Mouse (Mus musculus) myocyte (in vitro differentiated cells): ENCODE measurements around the gene Ccl17.

ENCODE experiments used
- CEBPB ChIP-seq: IDR thresholded peaks from 2 replicates; pipeline ENCODE4 v1.6.1; 2011; ENCODE audit warnings: mild to moderate bottlenecking, moderate library complexity; ENCODE audit not compliant: poor library complexity, insufficient read depth, severe bottlenecking
- E2F4 ChIP-seq: IDR thresholded peaks from one replicate; pipeline ENCODE4 v1.6.1; 2011; ENCODE audit warnings: mild to moderate bottlenecking, control low read depth, moderate library complexity; ENCODE audit not compliant: insufficient read depth
- MAX ChIP-seq: IDR thresholded peaks from one replicate; pipeline ENCODE4 v1.6.1; 2011; ENCODE audit warnings: low read depth, mild to moderate bottlenecking, control low read depth
- MYOD1 ChIP-seq, 3 experiments: IDR thresholded peaks; one replicate each; pipeline ENCODE4 v1.6.1; 2011; ENCODE audit warnings: control low read depth in 2 of 3, low read depth in 2 of 3, mild to moderate bottlenecking in 2 of 3, moderate library complexity in 1 of 3; ENCODE audit not compliant: insufficient read length in 2 of 3, control insufficient read depth in 1 of 3
- POLR2A ChIP-seq: IDR thresholded peaks from one replicate; pipeline ENCODE4 v1.6.1; 2011; ENCODE audit warnings: low read depth, mild to moderate bottlenecking, control low read depth, moderate library complexity; ENCODE audit not compliant: insufficient read length
- POLR2AphosphoS2 ChIP-seq: IDR thresholded peaks from one replicate; pipeline ENCODE4 v1.6.1; 2011; ENCODE audit warnings: low read depth, control low read depth; ENCODE audit not compliant: insufficient read length
- REST ChIP-seq: IDR thresholded peaks from one replicate; pipeline ENCODE4 v1.6.1; 2011; ENCODE audit warnings: mild to moderate bottlenecking, control low read depth, moderate library complexity; ENCODE audit not compliant: insufficient read depth, insufficient read length
- USF1 ChIP-seq: IDR thresholded peaks from one replicate; pipeline ENCODE4 v1.6.1; 2011; ENCODE audit warnings: low read depth, mild to moderate bottlenecking, control low read depth, moderate library complexity

- TF ChIP-seq POLR2A (no peak), CEBPB (no peak), MAX (no peak), MYOD1 (IDR thresholded peaks at IDR 0.05; ENCODE audit: control insufficient read depth in 1 of 3, insufficient read length in 2 of 3, low read depth in 2 of 3) (no peak), POLR2AphosphoS2 (no peak), REST (no peak), USF1 (no peak), E2F4 (no peak)
These were observed 37.2 kb upstream of the Ccl17 start for GRCm38 (mm10) chr8:94773048-94773447.
